Mouse (Mus musculus): ENCODE measurements around the gene Smim7.

GRCm38 (mm10) chr8:72584390-72584789, 13.5 kb upstream of the Smim7 start:
- TF ChIP-seq CTCF (IDR thresholded peaks at IDR 0.05; ENCODE audit: extremely low read depth, insufficient read length, insufficient replicate concordance, low read depth, low read length) (no peak), POLR2A (IDR thresholded peaks at IDR 0.05; ENCODE audit: low read depth, low read length) (no peak)
